Mouse (Mus musculus): ENCODE data around the gene Pcbp3.

- TF ChIP-seq POLR2A (IDR thresholded peaks at IDR 0.05; ENCODE audit: borderline replicate concordance, insufficient read depth, low read length) (no peak), CTCF (IDR thresholded peaks at IDR 0.05; ENCODE audit: borderline replicate concordance, insufficient read depth, low read depth, low read length) (no peak)
Observed at GRCm38 (mm10) chr10:76731621-76732239, 230.0 kb downstream of the Pcbp3 start.
